Mouse (Mus musculus) mouse trophoblast stem cell (cell line): ENCODE data around the gene Gmds.

ENCODE experiments used
- in situ Hi-C, 2 experiments: fragments of 300-500 bp; cut with MseI, MboI; formaldehyde crosslinking; loops; 2 replicates in 1 of 2; 3 replicates in 1 of 2; pipeline ENCODE4 v1.15.1; 2025

Gmds gene

DNA sequence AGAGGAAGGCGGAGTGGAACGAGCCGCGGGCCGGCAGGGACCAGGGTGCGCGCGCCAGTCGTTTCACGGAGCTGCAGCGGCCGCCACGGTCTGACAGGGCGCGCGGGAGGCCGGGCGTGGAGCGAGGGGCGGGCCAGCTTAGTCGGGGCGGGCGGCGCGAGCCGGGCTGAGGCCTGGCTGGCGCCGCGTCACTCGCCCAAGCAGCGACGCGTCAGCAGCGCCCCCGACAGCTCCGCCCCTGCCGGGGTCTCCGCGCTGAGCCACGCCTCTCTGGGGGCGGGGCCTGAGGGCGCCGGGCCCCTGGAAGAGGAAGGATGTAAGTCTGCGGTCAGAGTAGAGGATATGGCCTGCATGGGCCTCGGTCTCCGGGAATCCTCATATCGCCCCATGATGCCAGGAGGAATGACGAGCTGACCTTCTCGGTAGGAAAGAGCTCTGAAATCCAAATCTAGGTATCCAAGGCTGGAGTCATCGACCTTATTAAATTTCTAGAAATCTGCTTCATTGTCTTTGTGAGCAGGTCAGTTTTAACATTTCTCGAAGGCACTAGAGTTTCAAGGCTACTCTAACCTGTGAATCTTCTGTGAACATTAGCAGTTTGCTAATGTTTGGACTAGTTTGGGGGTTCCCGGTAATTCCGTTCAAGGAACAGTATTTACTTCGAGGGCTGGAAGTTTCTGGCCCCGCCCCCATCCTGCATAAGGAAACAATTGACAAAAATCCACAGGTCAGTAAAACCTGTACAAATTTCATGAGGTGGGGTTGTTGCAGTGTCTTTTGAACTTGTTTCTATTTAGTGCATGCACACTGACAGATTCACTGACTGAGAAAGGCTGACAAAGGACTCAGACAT is at the start of gene Gmds:
Gene Gmds, minus strand, starts transcription at position 228 of the 853 bp plus-strand sequence.
- in situ Hi-C loops: no loop called here

- in situ Hi-C loops: no loop called here
Measured at GRCm38 (mm10) chr13:32385421-32386092, 47.0 kb upstream of the Gmds start.

GRCm38 (mm10) chr13:32382227-32383010 is 43.9 kb upstream of the Gmds start:
- in situ Hi-C loops: no loop called here

GRCm38 (mm10) chr13:32378634-32379033 is 40.1 kb upstream of the Gmds start:
- in situ Hi-C loops: no loop called here

DNA sequence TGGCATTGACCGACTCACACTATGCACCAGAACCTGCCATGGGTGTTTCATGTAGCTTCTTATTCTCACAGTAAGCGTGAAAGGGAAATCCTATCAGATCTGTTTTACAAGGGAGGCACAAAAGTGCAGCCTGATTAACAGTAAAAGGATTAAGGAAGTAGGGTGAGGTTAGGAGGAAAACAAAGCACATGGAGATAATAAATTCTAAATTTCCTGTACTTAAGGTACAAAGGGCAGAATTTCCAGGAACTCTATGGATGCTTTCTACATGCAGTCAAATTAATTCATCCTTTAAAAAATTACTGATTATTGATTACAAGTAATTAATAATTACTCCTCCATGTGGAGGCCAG is 34.0 kb upstream of the Gmds start:
- in situ Hi-C loops: no loop called here

DNA sequence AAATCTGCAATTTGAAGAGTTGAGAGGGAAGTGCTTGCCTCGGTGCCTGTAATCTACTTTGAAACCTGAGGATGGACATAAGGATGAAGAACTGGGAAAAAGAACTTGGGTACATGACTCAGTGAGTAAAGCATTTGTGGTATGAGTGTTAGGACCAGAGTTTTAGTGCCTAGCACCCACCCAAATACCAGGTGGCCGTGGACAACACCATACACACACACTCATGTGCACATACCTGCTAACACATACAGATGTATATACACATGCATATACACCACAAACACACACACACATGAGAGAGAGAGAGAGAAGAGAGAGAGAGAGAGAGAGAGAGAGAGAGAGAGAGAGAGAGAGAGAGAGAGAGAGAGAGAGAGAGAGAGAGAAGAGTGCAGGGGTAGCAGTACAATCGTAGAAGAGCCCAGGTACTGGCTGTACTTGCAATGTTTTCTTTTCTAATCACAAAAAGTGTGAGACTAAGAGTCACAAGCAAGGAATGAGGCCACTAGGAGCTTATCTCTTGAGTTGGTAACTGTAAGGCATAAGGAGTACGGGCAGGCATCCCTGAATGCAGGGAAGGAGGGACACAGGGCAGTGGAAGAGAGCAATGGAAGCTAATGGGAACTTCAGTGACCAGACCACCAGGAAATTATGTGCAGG is 33.5 kb upstream of the Gmds start:
- in situ Hi-C loops: no loop called here

DNA sequence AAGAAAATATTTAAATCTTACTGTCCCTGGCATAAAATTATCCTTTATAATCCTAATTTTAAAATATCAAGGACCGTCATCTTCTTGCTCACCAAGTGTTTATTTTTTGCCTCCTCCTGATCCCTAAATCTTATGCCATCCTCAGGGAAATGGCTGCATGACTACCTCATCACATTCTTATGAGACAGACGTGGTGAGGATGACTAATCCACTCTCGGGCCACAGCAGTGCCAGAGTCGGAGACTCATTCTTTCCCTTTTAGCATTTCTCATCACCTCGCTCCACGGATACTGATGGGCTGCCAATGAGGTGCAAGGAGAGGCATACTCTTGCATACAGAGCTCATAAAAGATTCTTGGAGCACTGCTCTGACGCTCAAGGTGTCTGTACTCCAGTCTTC is 32.2 kb upstream of the Gmds start:
- in situ Hi-C loops: no loop called here

DNA sequence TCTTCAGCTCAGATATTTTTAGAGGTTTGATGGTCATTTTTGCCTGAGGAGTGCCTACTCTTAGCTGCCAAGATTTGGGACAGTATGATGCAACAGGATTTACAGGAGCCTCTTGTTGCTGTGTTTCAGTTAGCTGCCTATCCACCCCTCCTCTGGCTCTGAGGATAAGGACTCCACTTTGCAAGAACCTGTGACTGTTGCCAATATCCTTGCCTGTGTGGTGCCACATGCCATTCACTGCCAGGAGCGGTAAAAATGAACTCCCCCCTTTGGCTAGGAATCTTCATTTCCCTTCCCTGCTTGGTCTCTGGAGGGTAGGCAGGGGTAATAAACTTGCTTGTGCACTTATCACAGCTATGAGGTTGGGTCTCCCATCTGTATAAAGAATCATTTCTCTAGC is 31.6 kb upstream of the Gmds start:
- in situ Hi-C loops: no loop called here

- in situ Hi-C loops: no loop called here
Measured at GRCm38 (mm10) chr13:32337735-32338512, 616 bp downstream of the Gmds start.

DNA sequence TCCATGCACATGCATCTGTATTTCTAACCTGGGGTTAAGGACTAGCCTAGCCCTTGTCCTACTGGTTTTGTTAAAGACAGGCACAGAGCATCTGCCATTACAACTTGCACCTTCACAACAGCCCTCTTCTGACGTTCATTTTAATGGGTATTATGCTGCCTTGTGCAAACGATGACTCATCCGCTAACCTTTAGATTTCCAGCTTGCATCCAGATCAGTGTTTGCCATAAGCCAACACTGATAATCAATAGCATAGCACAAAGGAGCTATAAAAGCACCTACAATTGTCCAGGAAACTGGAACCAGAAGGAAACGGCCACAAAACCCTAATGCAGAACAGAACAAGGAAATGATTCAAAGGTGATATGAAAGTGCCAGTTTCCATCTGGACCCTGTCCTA is 20.2 kb downstream of the Gmds start:
- in situ Hi-C loops: no loop called here

DNA sequence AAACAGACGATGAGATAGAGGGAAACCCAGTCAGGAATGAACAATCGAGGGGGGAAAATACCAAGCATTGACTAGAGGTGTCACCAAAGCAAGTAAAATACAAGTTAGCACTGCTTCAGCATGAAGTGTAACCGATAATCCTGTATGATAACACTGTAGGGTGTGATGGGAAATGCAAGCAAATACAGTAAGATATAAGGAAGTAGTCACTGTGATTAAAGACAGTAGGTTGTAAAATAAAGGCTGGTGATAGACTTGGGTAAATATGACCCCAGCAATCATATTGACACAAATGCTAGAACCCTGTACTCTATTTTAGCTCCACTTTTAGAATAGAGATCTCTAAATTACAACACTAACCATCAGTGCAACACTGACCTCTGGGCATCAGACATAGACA is 21.2 kb downstream of the Gmds start:
- in situ Hi-C loops: no loop called here

DNA sequence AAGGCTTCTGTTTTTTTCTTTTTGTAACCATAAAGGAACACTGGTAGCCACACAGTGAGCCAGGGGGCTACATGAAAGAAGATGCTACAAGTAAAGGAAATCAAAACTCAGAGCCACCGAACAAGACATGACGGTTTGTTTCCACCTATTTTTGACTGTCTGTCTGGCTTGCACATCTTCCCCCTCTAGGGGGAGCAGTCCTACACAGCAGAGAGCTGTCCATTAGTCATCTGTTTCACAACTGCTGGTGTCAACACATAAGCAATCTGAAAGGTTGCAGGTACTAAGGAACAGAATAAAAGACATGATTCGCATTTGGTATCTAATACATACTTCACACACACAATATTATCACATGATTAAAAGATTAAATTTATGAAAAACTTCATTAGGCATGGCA is 25.9 kb downstream of the Gmds start:
- in situ Hi-C loops: no loop called here

GRCm38 (mm10) chr13:32311476-32311875 is 27.1 kb downstream of the Gmds start:
- in situ Hi-C loops: no loop called here

- in situ Hi-C loops: loop anchor here in 1 of 2 experiments (25.0 kb wide), 1 partner anchor 511 kb away; no protein-coding TSS in a partner anchor
Measured at GRCm38 (mm10) chr13:32298456-32298855, 40.1 kb downstream of the Gmds start.

GRCm38 (mm10) chr13:32297398-32297797 is 41.1 kb downstream of the Gmds start:
- in situ Hi-C loops: loop anchor here in 1 of 2 experiments (25.0 kb wide), 1 partner anchor 510 kb away; no protein-coding TSS in a partner anchor

DNA sequence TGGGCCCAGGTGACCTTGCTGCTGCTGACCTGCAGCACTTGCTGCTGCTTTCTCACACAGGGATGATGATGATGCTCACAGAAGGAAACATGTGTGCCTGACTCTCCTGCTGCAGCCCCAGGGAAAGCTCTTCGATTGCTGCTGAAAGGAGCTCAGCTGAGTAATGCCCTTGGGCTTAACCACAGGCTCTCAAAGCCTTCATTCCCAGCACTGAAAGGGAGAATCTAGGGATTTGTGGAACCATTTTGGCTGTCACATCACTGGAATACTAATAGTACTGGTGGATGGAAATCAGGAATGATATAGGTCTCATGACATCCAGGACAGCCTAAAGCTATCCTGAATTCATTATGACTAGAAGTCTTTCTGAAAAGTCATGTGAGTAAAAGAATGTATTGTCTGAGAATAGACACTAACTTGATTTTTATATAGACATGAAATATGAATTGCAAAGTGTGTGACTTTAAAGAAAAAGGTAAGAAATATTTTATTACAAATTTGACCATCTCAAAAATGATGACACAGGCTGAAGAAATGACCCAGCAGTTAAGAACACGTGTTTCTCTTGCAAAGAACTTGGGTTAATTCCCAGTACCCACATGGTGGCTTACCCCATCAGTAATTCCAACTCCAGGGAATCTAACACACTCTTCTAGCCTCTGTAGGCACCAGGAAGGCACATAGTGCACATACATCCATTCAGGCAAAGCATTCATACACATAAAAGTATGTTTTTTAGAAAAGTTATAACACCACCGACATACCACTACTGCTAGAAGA is 43.9 kb downstream of the Gmds start:
- in situ Hi-C loops: loop anchor here in 1 of 2 experiments (25.0 kb wide), 1 partner anchor 507 kb away; no protein-coding TSS in a partner anchor

GRCm38 (mm10) chr13:32272937-32273496 is 65.5 kb downstream of the Gmds start:
- in situ Hi-C loops: no loop called here

DNA sequence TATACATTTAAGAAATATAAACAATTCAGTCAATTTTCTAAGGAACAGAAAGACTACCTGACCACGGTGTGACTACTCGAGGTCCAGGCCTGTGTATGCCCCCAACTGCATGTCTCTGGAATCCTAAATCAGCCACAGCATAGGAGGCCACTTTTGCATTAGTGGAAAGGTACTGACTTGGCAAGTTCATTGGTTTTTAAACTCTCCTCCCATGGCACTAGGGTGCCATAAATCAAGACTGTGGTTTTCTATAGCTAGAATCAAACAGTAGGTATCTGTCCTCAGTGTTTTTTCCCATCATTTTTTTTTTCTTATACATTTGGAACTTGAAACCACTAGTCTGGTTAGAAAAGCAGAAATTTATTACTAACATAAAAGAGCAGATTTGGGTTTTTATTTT is 68.8 kb downstream of the Gmds start:
- in situ Hi-C loops: no loop called here

DNA sequence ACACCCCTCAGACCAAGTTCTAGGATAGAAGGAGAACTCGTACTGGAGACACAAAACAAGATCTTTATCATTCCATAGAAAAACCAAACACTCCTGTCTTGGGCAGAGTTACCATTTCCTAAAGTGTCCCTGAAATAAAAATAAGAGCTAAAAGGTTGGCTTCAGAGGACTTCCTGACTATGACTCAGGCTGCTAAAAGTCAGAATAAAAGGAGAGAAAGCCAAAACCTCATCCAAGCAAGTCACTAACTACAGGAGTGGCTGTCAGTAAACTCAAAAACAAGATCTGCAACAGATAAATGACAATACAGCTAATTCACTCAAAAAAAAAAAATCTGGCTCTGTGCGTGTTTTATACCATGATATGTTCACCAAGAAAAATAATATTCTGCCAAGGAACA is 69.3 kb downstream of the Gmds start:
- in situ Hi-C loops: no loop called here

- in situ Hi-C loops: no loop called here
Measured at GRCm38 (mm10) chr13:32268284-32268683, 70.3 kb downstream of the Gmds start.
